Mouse (Mus musculus) testis, postnatal 10 days (tissue): ENCODE measurements at regions not wholly inside any gene's neighbourhood (a gene's known extent, or its start where the extent isn't known, plus 50 kb on each side); places are given as distances from the start of the nearest gene placed in this dataset.

Experiments
- DNase-seq: peaks from one replicate; pipeline ENCODE4 v3.0.0; 2021; ENCODE audit warnings: low spot score

DNA sequence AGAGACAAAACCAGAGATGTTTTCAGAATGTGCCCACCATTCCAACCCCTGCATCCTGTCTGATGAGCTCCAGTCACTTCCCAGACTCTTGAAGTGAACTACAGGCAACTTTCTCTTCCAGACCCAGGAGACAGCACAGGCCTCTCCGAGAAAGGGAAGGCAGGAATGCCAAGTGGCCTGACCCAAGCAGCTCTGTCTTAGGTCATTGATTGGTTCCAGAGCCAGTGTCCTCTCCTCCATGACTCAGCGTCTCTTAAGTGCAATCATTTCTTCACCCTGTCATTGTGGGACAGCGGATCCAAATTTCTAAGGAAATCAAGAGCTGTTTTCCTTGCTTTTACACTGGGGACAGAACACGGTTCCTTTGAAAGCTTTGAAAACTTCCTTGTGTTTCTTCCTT lies 329.2 kb upstream of the Nfe2l3 start:
- no peak for DNase-seq

DNA sequence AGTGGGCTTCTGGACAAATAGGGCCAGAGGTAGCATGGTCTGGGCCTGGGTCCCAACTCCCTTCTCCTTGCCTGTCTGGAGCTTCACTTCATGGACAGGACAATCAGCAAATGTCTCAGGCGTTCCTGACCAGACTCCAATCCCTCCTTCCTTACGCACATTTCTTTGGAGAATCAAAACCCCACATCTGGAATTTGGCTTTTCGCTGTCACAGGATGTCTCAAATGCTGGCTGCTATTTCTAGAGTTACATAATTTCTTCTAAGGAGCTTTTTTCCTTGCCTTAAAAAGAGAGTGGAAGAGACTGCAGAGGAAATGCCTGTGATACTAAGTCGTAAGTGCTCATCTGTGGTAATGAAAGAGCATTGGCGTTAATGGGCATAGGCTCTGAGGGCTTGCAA lies 328.1 kb upstream of the Nfe2l3 start:
- DNase-seq, result no peak

DNA sequence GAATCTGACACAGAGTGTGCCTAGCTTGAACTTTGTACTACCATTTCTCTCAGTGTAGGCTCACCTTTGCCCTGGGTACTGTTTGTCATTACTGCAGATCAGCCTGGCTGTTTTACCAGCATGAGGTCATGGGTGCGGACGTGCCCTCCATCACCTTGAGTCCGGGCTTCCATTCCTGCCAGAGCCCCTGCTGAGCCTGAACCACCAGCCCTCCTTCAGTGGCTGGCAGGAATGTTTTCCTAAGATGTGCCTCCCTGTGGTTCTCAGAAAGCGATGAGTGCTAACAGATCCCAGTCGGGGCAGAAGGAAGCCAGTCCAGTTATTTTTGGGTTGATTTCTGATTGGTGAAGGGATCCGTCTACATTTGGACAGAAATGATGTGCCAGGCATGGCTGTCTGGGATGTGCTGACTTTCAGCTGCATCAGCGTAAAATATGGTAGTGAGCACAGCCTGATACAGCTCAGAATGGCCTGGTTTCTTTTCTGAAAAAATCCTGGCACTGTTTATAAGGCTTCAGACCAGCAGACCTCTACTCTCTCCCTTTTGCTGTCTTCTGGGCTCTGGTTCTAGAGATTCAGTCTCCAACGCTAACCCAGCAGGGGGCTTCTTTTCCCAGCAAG lies 324.0 kb upstream of the Nfe2l3 start:
- DNase-seq, result no peak

- no peak for DNase-seq
These were observed 321.9 kb upstream of the Nfe2l3 start for GRCm38 (mm10) chr6:51110596-51110995.

- no peak for DNase-seq
These were observed 317.7 kb upstream of the Nfe2l3 start for GRCm38 (mm10) chr6:51114604-51115333.

GRCm38 (mm10) chr6:51118833-51119535 lies 313.5 kb upstream of the Nfe2l3 start:
- no peak for DNase-seq

- DNase-seq, result peak; percentile 51
These were observed 312.7 kb upstream of the Nfe2l3 start for GRCm38 (mm10) chr6:51119691-51120302.

GRCm38 (mm10) chr6:51122941-51123340 lies 309.5 kb upstream of the Nfe2l3 start:
- no peak for DNase-seq

DNA sequence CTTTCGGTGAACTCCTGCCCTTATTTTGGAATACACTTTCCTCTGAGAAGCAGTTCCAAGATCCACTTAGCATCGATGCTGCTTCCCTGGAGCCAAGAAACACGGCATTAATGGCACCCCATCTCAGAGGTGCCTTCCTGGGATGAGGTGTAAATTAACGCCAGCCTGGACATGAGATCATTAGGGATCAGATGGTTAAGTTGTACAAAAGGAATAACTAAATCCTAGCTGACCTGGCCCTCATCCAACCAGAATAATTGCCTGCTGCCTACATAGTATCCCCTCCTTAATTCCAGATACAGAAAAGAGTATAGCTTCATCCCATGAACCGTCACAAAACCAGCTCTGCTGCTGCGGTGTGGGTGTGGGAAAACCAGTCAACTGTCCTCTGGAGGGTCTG lies 304.6 kb upstream of the Nfe2l3 start:
- DNase-seq, result no peak

DNA sequence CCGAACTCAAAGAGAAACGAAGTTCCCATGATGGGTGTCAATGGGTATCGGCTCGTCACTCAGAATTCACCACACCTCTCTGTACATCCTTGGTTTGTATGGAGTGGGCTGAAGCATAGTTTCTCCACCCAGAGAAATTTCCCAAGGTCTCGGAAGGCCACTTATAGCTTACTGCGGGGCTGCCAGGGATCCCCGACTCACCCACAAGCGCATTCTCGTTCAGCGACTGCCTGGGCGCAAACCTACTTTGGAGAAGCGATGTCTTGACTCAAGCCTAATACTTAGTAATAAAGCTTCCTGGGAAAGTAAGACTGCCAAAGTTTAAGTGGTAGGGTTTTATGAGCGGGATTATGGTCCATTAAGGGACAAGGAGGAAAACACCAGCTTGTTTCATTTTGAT lies 303.4 kb upstream of the Nfe2l3 start:
- no peak for DNase-seq

DNA sequence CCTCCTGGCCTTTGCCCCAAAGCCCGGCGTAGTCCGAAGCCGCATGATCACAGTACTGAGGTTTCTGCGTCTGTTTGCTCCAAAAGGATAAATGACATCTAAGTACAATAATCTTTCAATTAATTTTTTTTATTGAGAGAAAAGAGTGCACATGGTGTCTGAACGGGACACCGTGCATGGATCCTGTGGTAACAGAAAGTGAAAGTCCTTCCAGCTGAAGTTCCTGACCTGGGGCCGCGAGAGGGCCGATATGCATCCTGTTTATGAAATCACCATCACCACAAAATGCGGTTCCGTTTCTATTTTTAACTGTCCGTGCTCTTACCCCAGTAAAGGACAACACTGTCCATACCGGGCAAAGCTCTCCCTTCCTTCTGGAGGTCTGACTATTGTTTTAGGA lies 302.9 kb upstream of the Nfe2l3 start:
- no peak for DNase-seq

GRCm38 (mm10) chr6:51144762-51145161 lies 287.7 kb upstream of the Nfe2l3 start:
- DNase-seq, result no peak

DNA sequence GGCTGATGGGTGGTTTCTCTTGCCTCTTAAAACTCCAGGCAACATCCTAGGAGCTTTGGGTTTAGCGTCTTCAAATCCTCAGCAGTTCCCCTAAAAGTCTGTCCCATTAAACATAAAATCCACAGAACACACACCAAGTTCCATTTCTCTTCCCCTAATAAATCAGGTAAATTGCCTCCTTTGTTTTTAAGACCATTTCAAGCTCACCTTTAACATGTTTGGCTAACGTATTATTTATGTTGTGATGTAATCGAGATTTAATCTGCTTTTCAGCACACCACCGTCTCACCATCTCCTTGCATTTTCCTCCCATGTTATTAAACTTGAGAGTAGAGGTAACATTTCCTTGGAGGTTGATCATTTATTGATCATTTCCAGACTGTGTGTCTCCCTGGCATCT lies 286.6 kb upstream of the Nfe2l3 start:
- no peak for DNase-seq

DNA sequence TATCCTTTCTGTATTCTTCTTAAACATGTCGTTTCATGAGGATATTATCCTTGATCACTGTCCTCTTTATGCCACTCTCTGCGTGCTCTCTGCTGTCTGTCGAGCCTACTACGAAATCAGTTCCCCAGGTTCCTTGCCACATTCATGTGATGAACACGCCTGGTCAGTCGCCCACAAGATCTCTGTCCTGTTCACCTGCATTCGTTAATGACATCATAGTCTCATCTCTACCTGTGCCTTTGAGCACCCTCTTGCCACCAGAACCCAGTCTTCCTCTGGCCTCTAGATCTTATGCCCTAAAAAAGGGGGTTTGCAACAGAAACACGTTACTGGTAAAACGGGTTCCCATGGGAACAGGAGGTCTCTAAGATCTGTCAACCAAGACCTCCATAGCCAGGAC lies 283.6 kb upstream of the Nfe2l3 start:
- no peak for DNase-seq

DNA sequence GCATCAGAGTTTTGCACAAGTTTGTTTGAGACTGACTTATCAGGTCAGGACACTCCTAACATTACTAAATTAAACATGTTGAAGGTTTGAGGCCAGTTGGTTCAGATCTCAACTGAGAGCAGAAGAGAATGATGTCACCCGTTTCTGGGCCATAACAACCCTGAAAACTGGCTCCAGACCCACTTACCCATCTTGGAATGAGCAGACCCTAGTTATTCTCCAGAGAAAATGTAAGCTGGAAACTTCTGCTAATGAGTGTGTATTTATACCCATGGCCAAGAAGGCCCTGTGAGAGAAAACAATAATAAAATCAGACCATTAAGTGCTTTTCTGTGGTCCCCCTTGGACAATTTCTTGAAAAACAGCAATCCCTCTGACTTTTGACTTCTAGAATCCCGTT lies 282.4 kb upstream of the Nfe2l3 start:
- no peak for DNase-seq

DNA sequence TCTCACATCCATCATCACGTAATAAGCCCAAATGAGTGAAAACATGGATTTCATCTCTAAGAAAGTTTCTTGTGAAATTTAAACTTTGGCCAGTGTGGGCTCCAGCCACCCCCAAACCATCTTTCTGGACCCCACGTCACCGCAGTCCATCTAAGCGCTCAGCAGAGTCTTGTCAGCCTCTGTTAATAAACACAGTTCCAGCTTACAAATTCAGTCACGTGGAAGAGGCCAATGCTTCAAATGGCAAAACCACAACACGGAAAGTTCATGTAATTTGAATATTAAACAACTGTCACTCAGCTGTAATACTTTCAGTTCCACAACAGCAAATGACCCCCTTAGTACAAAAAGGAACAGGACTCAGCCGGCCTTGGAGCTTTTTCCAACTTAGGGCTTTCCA lies 282.0 kb upstream of the Nfe2l3 start:
- DNase-seq, result no peak

DNA sequence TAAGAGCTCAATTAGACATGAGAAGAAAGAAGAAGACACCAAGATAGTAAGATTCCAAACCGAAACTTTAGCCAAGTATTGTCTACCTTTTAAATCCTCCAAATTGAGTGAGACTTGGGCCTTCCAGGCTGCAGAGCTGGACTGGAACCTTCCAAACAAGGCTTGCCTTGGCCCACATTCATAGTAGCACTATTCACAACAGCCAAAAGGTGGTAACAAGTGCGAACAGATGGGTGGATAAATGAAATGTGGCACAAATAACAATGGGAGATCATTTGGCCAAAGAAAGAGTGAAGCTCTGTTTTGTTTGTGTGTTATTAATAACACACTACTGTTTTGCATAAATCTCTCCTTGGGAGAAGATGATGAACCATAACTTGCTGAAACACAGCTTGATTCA lies 281.6 kb upstream of the Nfe2l3 start:
- no peak for DNase-seq

- DNase-seq, result no peak
These were observed 275.6 kb upstream of the Nfe2l3 start for GRCm38 (mm10) chr6:51156836-51157370.

DNA sequence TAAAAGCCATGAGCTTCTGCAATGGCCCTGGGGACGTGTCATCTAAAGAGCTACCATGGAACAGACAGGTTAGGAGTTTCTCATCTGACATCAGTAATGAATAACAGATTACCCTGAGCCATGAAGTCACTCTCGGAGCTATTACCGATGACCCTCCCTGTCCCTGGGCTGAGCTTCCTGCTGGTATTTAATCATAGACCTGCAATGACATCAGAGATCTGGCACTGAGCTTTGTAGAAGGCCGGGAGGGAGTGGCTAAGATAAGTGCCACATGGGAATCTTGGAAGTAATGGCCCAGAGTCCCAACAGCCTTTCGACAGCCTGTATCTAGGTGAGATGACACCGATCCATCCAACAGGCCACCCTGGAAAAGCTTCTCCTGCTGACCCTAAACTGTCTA lies 271.3 kb upstream of the Nfe2l3 start:
- DNase-seq, result no peak

GRCm38 (mm10) chr6:51162208-51163082 lies 270.0 kb upstream of the Nfe2l3 start:
- no peak for DNase-seq

DNA sequence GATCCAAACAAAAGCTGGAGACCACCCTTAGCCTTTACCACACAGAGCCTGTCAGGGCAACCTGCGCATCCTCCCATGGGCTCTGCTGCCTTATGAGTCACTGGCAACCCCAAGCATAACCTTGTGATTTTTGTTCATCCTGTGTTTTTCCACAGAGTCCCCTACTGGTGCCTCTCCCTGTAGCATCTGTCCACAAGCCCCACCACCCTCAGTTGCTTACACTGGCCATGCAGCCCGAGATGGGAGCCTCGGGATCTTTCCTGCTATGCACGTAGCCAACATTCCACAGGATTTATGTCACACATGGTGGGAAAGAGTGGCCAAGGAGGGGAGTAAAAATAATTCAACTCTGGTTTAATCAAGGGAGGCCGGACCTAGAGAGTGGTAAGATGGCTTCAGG lies 269.2 kb upstream of the Nfe2l3 start:
- DNase-seq, result no peak

DNA sequence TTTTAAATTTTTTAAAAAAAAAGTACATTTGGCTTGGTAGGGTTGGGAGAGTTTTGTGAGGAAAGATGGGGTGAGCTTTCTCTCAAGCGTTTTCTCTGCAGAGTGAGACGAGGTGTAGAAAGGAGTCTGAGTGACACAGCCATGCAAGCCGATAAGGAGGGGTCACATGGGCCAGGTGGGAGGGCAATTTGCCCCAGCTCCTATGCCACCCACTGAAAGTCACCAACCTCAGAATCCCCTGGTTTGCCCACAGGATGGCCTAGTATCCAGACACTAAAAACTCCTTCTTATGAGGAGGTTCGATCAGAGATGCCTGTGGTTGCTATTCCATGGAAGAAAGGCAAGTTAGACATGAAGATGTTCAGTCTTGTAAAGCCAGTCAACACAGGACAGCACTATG lies 268.6 kb upstream of the Nfe2l3 start:
- DNase-seq, result no peak
